Mouse (Mus musculus) megakaryocyte, embryonic 14.5 days (primary cell): ENCODE results near the gene Clip2. TPM values are rescaled to one million over a fixed set of nuclear protein-coding genes. Genes with fewer than 3 reads are reported as not detected.

Experiments used
- H3K27me3 ChIP-seq: replicated peaks from 2 replicates; pipeline ENCODE3; 2012; ENCODE audit warnings: inconsistent platforms
- H3K36me3 ChIP-seq: replicated peaks from 2 replicates; pipeline ENCODE3; 2012; ENCODE audit warnings: low read length, inconsistent platforms, mixed read lengths
- H3K4me1 ChIP-seq: 2 replicates; pipeline ENCODE4 v1.6.1; 2012; ENCODE audit warnings: inconsistent platforms
- H3K4me3 ChIP-seq: replicated peaks from 2 replicates; pipeline ENCODE3; 2012; ENCODE audit warnings: moderate library complexity, mild to moderate bottlenecking, inconsistent platforms
- H3K9me3 ChIP-seq: 2 replicates; pipeline ENCODE4 v1.6.1; 2012; ENCODE audit warnings: inconsistent platforms
- FLI1 ChIP-seq: IDR thresholded peaks from 2 replicates; pipeline ENCODE4 v1.6.1; 2012; ENCODE audit warnings: low read length, inconsistent platforms, mixed read lengths
- GATA1 ChIP-seq: IDR thresholded peaks from 3 replicates; pipeline ENCODE4 v1.6.1; 2012; ENCODE audit warnings: mixed read lengths, low read length, inconsistent platforms, borderline replicate concordance
- polyA plus RNA-seq: library from polyadenylated mRNA; stranded (reverse); fragments of >175 nt; gene quantifications from 2 replicates; pipeline ENCODE4 v1.2.3, GENCODE M21; 2012; ENCODE audit warnings: low replicate concordance; ENCODE audit not compliant: insufficient read depth

Gene Clip2
- polyA plus RNA-seq, 1 experiment: 32.0 TPM

DNA sequence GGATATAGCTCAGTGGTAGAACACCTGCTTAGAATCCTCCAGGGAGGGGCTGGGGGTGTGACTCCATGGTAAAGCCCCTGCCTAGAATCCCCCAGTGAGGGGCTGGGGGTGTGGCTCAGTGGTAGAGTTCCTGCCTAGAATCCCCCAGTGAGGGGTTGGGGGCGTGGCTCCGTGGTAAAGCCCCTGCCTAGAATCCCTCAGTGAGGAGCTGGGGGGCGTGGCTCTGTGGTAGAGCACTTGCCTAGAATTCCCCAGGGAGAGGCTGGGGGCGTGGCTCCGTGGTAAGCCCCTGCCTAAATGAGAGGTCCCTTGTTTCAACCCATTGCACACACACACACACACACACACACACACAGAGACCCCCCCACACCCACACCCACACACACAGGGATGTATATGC lies 42.0 kb downstream of the Clip2 start:
- H3K27me3 ChIP-seq: peaks cover 2% of the 10 kb centered on the region
- peaks cover 90% of the 10 kb centered on the region for H3K36me3 ChIP-seq
- no peak overlapping the region for H3K4me3 ChIP-seq
- TF ChIP-seq GATA1: no peak
- TF ChIP-seq FLI1: no peak
- no peaks in the 10 kb centered on the region for H3K9me3 ChIP-seq
- H3K4me1 ChIP-seq: peaks cover 34% of the 10 kb centered on the region

DNA sequence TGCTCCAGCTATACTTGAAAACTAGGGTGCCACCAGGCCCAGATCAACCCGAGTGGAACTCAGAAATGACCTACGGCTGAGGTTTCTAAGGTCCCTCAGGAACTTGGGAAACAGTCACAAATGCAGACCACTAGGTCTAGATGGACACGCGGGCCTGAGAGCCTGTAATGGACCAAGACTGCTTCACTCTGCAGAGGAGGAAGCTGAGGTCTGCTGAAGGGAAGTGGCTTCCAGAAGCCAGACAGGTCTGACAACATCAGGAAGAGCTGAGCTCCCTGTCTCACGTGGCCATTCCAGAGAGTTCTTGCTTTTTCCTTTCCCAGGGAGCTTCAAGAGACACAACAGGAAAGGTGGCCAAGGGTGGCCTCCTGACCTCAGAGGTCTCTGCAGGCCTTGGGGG lies 43.3 kb downstream of the Clip2 start:
- no peak for TF ChIP-seq GATA1
- TF ChIP-seq FLI1: no peak
- peaks cover 34% of the 10 kb centered on the region for H3K4me1 ChIP-seq
- no peak overlapping the region for H3K4me3 ChIP-seq
- peaks cover 2% of the 10 kb centered on the region for H3K27me3 ChIP-seq
- H3K9me3 ChIP-seq: no peaks in the 10 kb centered on the region
- peaks cover 92% of the 10 kb centered on the region for H3K36me3 ChIP-seq

DNA sequence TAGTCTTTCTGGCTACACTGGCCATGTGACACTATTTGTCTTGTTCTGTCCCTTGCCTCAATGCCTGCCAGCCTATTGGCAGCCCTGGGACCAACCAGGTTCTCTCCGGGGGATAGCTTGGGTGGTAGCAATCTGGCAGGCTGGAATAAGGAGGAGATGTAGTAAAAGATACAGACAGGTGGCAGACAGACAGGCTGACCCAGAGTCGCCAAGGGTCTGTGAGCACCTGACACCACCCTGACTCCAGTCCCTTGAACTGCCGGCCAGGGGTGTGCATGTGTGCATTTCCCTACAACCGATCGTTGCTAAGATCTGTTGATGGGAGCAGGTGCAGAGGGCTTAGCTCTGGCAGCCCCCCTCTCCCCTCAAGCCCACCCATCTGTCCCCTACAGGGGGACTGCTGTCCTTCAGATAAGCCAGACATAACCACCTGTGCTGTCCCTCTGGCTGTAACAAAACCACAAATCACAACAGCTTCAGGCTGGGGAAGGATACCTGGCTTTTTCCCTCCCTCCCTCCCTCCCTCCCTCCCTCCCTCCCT lies 44.3 kb downstream of the Clip2 start:
- Histone ChIP-seq H3K9me3 (no peaks in the 10 kb centered on the region), H3K27me3 (peaks cover 2% of the 10 kb centered on the region), H3K4me1 (peaks cover 34% of the 10 kb centered on the region), H3K36me3 (peaks cover 93% of the 10 kb centered on the region), H3K4me3 (no peak overlapping the region)
- no peak for TF ChIP-seq GATA1
- TF ChIP-seq FLI1: no peak

DNA sequence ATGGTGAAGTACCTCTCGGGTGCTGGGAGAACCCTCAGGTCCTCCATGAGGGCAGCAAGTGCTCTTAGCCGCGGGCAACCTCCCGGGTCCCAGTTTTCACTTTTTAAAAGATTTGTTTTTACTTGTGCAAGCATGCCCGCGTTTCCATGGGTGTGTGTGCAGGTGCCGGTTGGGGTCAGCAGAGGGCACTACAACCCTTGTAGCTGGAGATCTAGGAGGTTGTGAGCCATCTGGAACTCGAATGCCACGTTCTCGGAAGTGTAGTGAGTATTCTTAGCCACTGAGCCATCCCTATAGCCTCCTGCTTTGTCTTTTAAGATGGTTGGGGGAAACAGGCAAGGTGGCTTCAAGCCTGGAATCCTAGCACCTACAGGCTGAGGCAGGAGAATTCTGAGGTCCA lies 44.9 kb downstream of the Clip2 start:
- Histone ChIP-seq H3K36me3 (peaks cover 93% of the 10 kb centered on the region), H3K27me3 (peaks cover 2% of the 10 kb centered on the region), H3K4me1 (peaks cover 34% of the 10 kb centered on the region), H3K9me3 (no peaks in the 10 kb centered on the region), H3K4me3 (no peak overlapping the region)
- TF ChIP-seq FLI1 (no peak), GATA1 (no peak)

DNA sequence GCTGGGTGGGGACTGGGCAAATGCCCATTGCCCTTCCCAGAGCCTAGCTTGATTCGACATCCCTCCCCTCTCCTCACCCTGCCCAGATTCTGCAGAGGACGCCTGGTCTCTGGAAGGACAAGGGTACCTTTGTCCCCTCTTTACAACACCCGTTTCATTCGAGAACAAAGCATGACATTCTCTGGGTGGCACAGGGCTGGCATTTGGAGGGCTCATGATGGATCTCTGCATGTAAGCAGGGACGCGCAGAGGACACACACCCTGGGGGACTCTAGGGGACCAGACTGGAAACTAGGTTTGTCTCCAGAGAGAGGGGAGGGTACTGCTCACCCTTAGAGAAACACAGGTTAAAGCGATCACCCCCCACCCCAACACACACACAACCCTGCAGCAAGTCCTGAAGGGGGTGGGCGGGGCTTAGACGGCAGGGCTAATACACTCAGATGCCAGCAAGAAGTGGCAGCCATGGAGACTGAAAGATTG lies 46.4 kb downstream of the Clip2 start:
- Histone ChIP-seq H3K9me3 (no peaks in the 10 kb centered on the region), H3K36me3 (peaks cover 93% of the 10 kb centered on the region), H3K27me3 (peaks cover 2% of the 10 kb centered on the region), H3K4me1 (peaks cover 42% of the 10 kb centered on the region), H3K4me3 (no peak overlapping the region)
- no peak for TF ChIP-seq FLI1
- no peak for TF ChIP-seq GATA1

DNA sequence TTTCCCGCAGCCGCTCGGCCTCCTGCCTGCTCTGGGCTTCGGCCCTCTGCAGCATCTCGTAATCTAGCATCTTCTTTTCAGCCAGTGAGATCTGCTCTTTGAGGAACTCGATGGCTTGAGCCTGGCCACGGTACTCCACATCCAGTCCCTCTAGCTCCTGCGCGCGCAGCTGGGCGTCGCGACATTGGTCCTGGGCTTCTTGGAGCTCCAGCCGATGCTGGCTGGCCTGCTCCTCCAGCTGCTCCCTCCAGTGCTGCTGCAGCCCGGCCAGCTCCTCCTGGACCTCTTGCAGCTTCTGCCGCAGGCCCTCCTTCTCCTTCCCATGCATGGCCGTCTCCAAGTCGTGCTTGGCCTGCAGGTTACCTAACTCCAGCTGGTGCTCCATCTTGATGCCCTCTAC lies 49.6 kb downstream of the Clip2 start:
- H3K9me3 ChIP-seq: no peaks in the 10 kb centered on the region
- TF ChIP-seq GATA1 (no peak), FLI1 (no peak)
- peaks cover 2% of the 10 kb centered on the region for H3K27me3 ChIP-seq
- H3K4me3 ChIP-seq: no peak overlapping the region
- H3K4me1 ChIP-seq: peaks cover 25% of the 10 kb centered on the region
- H3K36me3 ChIP-seq: peaks cover 88% of the 10 kb centered on the region

DNA sequence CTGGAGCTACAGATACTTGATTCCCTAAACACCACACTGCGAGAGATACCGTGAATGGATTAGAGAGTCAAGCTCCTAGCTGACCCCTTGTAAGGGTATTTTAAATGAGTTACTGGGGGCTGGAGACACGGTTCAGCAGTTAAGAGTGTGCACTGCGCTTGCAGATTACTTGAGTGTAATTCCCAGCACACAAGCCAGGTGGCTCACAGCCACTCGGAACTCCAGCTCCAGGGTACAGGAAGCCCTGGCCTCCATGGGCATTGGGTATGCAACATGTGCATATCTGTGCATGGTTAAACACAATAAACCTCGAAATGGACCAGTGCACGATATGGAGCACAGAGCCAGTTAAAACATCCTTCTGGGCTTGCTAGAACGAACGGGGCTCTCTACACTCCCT lies 50.8 kb downstream of the Clip2 start:
- H3K36me3 ChIP-seq: peaks cover 89% of the 10 kb centered on the region
- TF ChIP-seq GATA1 (no peak), FLI1 (no peak)
- no peaks in the 10 kb centered on the region for H3K9me3 ChIP-seq
- peaks cover 19% of the 10 kb centered on the region for H3K4me1 ChIP-seq
- peaks cover 2% of the 10 kb centered on the region for H3K27me3 ChIP-seq
- no peak overlapping the region for H3K4me3 ChIP-seq

DNA sequence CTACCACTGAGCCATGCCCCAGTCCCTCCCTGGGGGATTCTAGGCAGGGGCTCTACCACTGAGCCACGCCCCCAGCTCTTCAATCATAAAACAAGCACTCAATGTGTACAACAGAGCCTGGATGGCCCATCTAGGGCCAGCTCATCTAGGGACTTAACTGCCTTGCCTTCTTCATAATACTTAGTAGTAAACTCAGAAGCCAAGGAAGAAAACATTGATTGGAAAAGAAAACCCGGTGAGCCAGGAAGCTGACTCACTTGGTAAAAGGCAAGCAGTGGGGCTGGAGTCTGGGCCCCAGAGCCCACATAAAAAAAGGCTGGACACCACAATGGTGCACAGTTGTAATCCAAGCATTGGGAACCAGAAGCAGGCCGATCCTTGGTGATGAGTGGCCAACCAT lies 51.6 kb downstream of the Clip2 start:
- Histone ChIP-seq H3K36me3 (peaks cover 91% of the 10 kb centered on the region), H3K4me3 (no peak overlapping the region), H3K9me3 (no peaks in the 10 kb centered on the region), H3K4me1 (peaks cover 19% of the 10 kb centered on the region), H3K27me3 (peaks cover under 1% of the 10 kb centered on the region)
- no peak for TF ChIP-seq GATA1
- TF ChIP-seq FLI1: no peak

DNA sequence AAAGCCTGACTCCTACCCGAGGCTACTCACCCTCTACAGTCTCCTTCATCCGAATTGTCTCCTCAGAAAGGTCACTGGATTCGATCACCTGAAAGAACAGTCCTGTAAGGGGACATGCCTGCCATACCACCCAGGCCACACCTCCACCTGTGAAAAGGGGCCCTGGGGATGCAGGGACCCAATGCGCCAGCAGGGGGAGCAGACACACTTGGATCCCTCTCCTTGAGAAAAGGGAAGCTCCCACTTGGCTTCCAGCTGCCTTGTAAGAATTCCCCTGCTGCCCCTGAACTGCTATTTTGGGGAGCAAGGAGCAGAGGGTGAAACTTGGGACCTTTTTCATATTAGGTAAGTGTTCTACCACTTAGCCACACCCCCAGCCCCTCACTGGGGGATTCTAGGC lies 52.2 kb downstream of the Clip2 start:
- no peak overlapping the region for H3K4me3 ChIP-seq
- TF ChIP-seq FLI1: no peak
- no peak for TF ChIP-seq GATA1

DNA sequence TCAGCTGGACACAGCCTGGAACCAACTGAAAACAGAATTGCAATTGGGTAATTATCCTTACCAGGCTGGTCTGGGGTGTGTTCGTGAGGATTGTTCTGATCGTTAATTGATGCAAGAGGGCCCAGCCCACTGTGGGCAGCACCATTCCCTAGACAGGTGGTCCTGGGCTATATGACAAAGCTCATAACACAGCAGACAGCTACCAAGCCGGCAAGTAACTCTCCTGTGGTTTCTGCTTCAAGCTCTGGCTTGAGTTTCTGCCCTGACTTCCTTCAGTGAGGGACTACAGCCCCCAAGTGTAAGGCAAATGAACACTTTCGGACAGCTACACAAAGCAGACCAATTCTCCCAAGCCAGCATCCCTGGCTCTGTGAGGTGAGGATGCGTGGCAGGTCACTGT lies 55.2 kb downstream of the Clip2 start:
- TF ChIP-seq GATA1 (no peak), FLI1 (no peak)

More for the DNA sequence above, 52.2 kb downstream of the Clip2 start:
- Histone ChIP-seq H3K4me1 (peaks cover 19% of the 10 kb centered on the region), H3K9me3 (no peaks in the 10 kb centered on the region), H3K27me3 (no peaks in the 10 kb centered on the region), H3K36me3 (peaks cover 91% of the 10 kb centered on the region)

More for the DNA sequence above, 55.2 kb downstream of the Clip2 start:
- Histone ChIP-seq H3K4me3 (no peak overlapping the region), H3K4me1 (peaks cover 35% of the 10 kb centered on the region), H3K27me3 (no peaks in the 10 kb centered on the region), H3K36me3 (peaks cover 89% of the 10 kb centered on the region), H3K9me3 (no peaks in the 10 kb centered on the region)
